Comparison of ENCODE assay signal across 8 mouse cellular contexts in genomic region chr7:16310521-16311452, GRCm38 (mm10). TPM values are rescaled to one million over a fixed set of nuclear protein-coding genes. Genes with fewer than 3 reads are reported as not detected.
A peak's percentile ranks its signal among the peaks of the same experiment; 100 is the strongest.
DNase-seq lines count a peak whose midpoint lies in the region; ATAC-seq and TF ChIP-seq lines count a peak whose summit lies in the region.

No protein-coding gene starts in this region.

- H3K4me1 ChIP-seq in forebrain, embryonic 11.5 days (replicated peaks; ENCODE audit: control insufficient read depth, insufficient read depth, low read length) = peaks cover 28% of the 10 kb centered on the region
- H3K4me1 ChIP-seq in hindbrain, postnatal 0 days (ENCODE audit: insufficient read depth, low read length) = peaks cover 13% of the 10 kb centered on the region

- H3K9me3 ChIP-seq in forebrain, embryonic 11.5 days (ENCODE audit: control insufficient read depth, low read length) = no peaks in the 10 kb centered on the region
- no peaks in the 10 kb centered on the region for H3K9me3 ChIP-seq in hindbrain, postnatal 0 days (ENCODE audit: low read length)

- intact Hi-C loops in gastrocnemius, postnatal 14 days (cut with DNase I; ENCODE audit: low total_unique reads) = no loop called here
- intact Hi-C loops in left cerebral cortex, postnatal 14 days (cut with DNase I) = no loop called here

- no peak for TF ChIP-seq CTCF in brain, embryonic 14.5 days (IDR thresholded peaks at IDR 0.05; ENCODE audit: borderline replicate concordance, extremely low read depth, insufficient read depth, insufficient read length)
- TF ChIP-seq CTCF in hindbrain, postnatal 0 days (IDR thresholded peaks at IDR 0.05; ENCODE audit: low read depth) = no peak

- H3K9ac ChIP-seq in forebrain, embryonic 11.5 days (ENCODE audit: low read length) = peak overlapping the region; percentile 53
- peak overlapping the region; percentile 57 for H3K9ac ChIP-seq in hindbrain, postnatal 0 days (replicated peaks; ENCODE audit: low read length)

- DNase-seq in gastrocnemius, postnatal 14 days = peak; percentile 39
- no peak for DNase-seq in gastrocnemius, adult 8-10 months (ENCODE audit: low spot score in 2 of 2)
- DNase-seq in brain, embryonic 14.5 days (ENCODE audit: low read depth) = peak; percentile 71
- peak; percentile 71 for DNase-seq in forebrain, embryonic 11.5 days (ENCODE audit: low spot score)
- peak; percentile 67 for DNase-seq in hindbrain, postnatal 0 days (ENCODE audit: low spot score)
- peak; percentile 70 to 81 for DNase-seq in left cerebral cortex, postnatal 14 days (ENCODE audit: low spot score in 2 of 2)
- DNase-seq in mesoderm, embryonic 11.5 days (ENCODE audit: low read depth, low spot score) = peak; percentile 25
- DNase-seq in splenic B cell, adult 2 months (ENCODE audit: low read depth, low spot score) = peak; percentile 68

- H3K4me3 ChIP-seq in forebrain, embryonic 11.5 days (ENCODE audit: low read depth, low read length) = peak overlapping the region; percentile 67
- H3K4me3 ChIP-seq in hindbrain, postnatal 0 days (ENCODE audit: low read length) = peak overlapping the region; percentile 60

- H3K4me2 ChIP-seq in forebrain, embryonic 11.5 days (ENCODE audit: low read depth, low read length, severe bottlenecking) = peak overlapping the region; percentile 99
- peak overlapping the region; percentile 92 for H3K4me2 ChIP-seq in hindbrain, postnatal 0 days (ENCODE audit: low read depth, low read length)

- no peak for TF ChIP-seq POLR2A in brain, embryonic 14.5 days (IDR thresholded peaks at IDR 0.05; ENCODE audit: borderline replicate concordance, extremely low read depth, insufficient read depth, insufficient read length, poor library complexity, severe bottlenecking)

- H3K27ac ChIP-seq in forebrain, embryonic 11.5 days (ENCODE audit: low read depth, low read length) = 0 out of 2 replicates have a peak overlapping the region, but pooled peaks have one; percentile 12
- peak overlapping the region; percentile 59 for H3K27ac ChIP-seq in hindbrain, postnatal 0 days

- no peaks in the 10 kb centered on the region for H3K36me3 ChIP-seq in forebrain, embryonic 11.5 days (ENCODE audit: control insufficient read depth, insufficient read depth, low read length)
- H3K36me3 ChIP-seq in hindbrain, postnatal 0 days (ENCODE audit: insufficient read depth, low read length) = no peaks in the 10 kb centered on the region
- H3K36me3 ChIP-seq in splenic B cell, adult 2 months (ENCODE audit: control insufficient read depth, insufficient read depth, low read length, poor library complexity, severe bottlenecking) = no peaks in the 10 kb centered on the region

- WGBS in forebrain, embryonic 11.5 days = 1% methylated on average over 30 of the region's 31 CpGs
- WGBS in hindbrain, postnatal 0 days = under 1% methylated on average over 30 of the region's 31 CpGs

- no peaks in the 10 kb centered on the region for H3K27me3 ChIP-seq in forebrain, embryonic 11.5 days (ENCODE audit: control insufficient read depth, insufficient read depth, low read length)
- no peaks in the 10 kb centered on the region for H3K27me3 ChIP-seq in hindbrain, postnatal 0 days (ENCODE audit: insufficient read depth, low read length)
- H3K27me3 ChIP-seq in splenic B cell, adult 2 months (ENCODE audit: control insufficient read depth, insufficient read depth, low read length, poor library complexity, severe bottlenecking) = no peaks in the 10 kb centered on the region

- no peak for ATAC-seq in forebrain, embryonic 11.5 days (replicated peaks; ENCODE audit: low FRiP score)
- peak; percentile 52 for ATAC-seq in hindbrain, postnatal 0 days

RNA-seq across cellular contexts. Expression of gene Bbc3, which starts 2.6 kb away (rescaled TPM):
- 1 to 10 TPM; 3.6 to 5.1 TPM for total RNA-seq in gastrocnemius, postnatal 14 days (2021)
- 1 to 10 TPM; 1.4 to 2.1 (median 1.5) TPM for total RNA-seq in gastrocnemius, adult 8-10 months (2022)
- 26.6 and 27.4 TPM in 2 replicates for polyA plus RNA-seq in brain, embryonic 14.5 days (2012; rRNA removed)
- polyA plus RNA-seq in forebrain, embryonic 11.5 days (2014; fragmentation: Nextera tagmentation; extraction: Ambion mirVana) = 8.0 and 11.5 TPM in 2 replicates
- 51.0 and 55.8 TPM in 2 replicates for total RNA-seq in hindbrain, postnatal 0 days (2014; rRNA removed)
- 32.2 and 33.3 TPM in 2 replicates for polyA plus RNA-seq in hindbrain, postnatal 0 days (2015; fragmentation: Nextera tagmentation; extraction: Ambion mirVana)
- 10 to 100 TPM; 22.3 to 23.0 TPM for total RNA-seq in left cerebral cortex, postnatal 14 days (2021)

RNA-seq across cellular contexts. Expression of gene Ccdc9, which starts 24.2 kb away (rescaled TPM):
- total RNA-seq in gastrocnemius, postnatal 14 days (2021) = 10 to 100 TPM; 30.1 to 32.8 TPM
- 10 to 100 TPM; 28.4 to 37.4 (median 32.2) TPM for total RNA-seq in gastrocnemius, adult 8-10 months (2022)
- polyA plus RNA-seq in brain, embryonic 14.5 days (2012; rRNA removed) = 42.5 and 63.9 TPM in 2 replicates
- polyA plus RNA-seq in forebrain, embryonic 11.5 days (2014; fragmentation: Nextera tagmentation; extraction: Ambion mirVana) = 22.3 and 32.2 TPM in 2 replicates
- total RNA-seq in hindbrain, postnatal 0 days (2014; rRNA removed) = 11.8 and 27.9 TPM in 2 replicates
- 13.4 and 14.8 TPM in 2 replicates for polyA plus RNA-seq in hindbrain, postnatal 0 days (2015; fragmentation: Nextera tagmentation; extraction: Ambion mirVana)
- 10 to 100 TPM; 85.2 to 87.3 TPM for total RNA-seq in left cerebral cortex, postnatal 14 days (2021)

RNA-seq across cellular contexts. Expression of gene Inafm1, which starts 37.4 kb away (rescaled TPM):
- 10 to 100 TPM; 11.1 to 12.4 TPM for total RNA-seq in gastrocnemius, postnatal 14 days (2021)
- total RNA-seq in gastrocnemius, adult 8-10 months (2022) = 10 to 100 TPM; 13.6 to 19.4 (median 15.8) TPM
- 50.1 and 52.9 TPM in 2 replicates for polyA plus RNA-seq in brain, embryonic 14.5 days (2012; rRNA removed)
- polyA plus RNA-seq in forebrain, embryonic 11.5 days (2014; fragmentation: Nextera tagmentation; extraction: Ambion mirVana) = 10.9 and 11.6 TPM in 2 replicates
- 56.0 and 71.3 TPM in 2 replicates for total RNA-seq in hindbrain, postnatal 0 days (2014; rRNA removed)
- 74.1 and 78.4 TPM in 2 replicates for polyA plus RNA-seq in hindbrain, postnatal 0 days (2015; fragmentation: Nextera tagmentation; extraction: Ambion mirVana)
- 10 to 100 TPM; 30.3 to 30.8 TPM for total RNA-seq in left cerebral cortex, postnatal 14 days (2021)

RNA-seq across cellular contexts. Expression of gene C5ar1, which starts 51.4 kb away (rescaled TPM):
- 1 to 10 TPM; 2.6 to 3.1 TPM for total RNA-seq in gastrocnemius, postnatal 14 days (2021)
- 1 to 10 TPM in 2 of 4 experiments, under 1 TPM in 2; 0.44 to 1.4 (median 0.92) TPM for total RNA-seq in gastrocnemius, adult 8-10 months (2022)
- 1.1 and 1.4 TPM in 2 replicates for polyA plus RNA-seq in brain, embryonic 14.5 days (2012; rRNA removed)
- 0.76 and 1.1 TPM in 2 replicates for polyA plus RNA-seq in forebrain, embryonic 11.5 days (2014; fragmentation: Nextera tagmentation; extraction: Ambion mirVana)
- total RNA-seq in hindbrain, postnatal 0 days (2014; rRNA removed) = 1.4 and 1.9 TPM in 2 replicates
- polyA plus RNA-seq in hindbrain, postnatal 0 days (2015; fragmentation: Nextera tagmentation; extraction: Ambion mirVana) = 0.93 and 1.5 TPM in 2 replicates
- 1 to 10 TPM in 1 of 2 experiments, under 1 TPM in 1; 0.70 to 1.7 TPM for total RNA-seq in left cerebral cortex, postnatal 14 days (2021)

Comparison
In these comparisons a context has a peak if more than half of its experiments do, and no peak if none do; other contexts are left out.
1. DNase-seq: peak in gastrocnemius, postnatal 14 days (single experiment), brain, embryonic 14.5 days (single experiment), forebrain, embryonic 11.5 days (single experiment), hindbrain, postnatal 0 days (single experiment), left cerebral cortex, postnatal 14 days (2 of 2), mesoderm, embryonic 11.5 days (single experiment) and splenic B cell, adult 2 months (single experiment); none in gastrocnemius, adult 8-10 months (0 of 2).